Mouse (Mus musculus) kidney, adult 2 months (tissue): ENCODE measurements around the gene Crybb3.

Source experiments
- CTCF ChIP-seq: fragments of 200-500 bp; conservative IDR thresholded peaks from 2 replicates; pipeline ENCODE4 v1.5.1; 2011; ENCODE audit warnings: low read depth, mild to moderate bottlenecking, control low read depth, low read length, moderate library complexity, mixed read lengths; ENCODE audit not compliant: insufficient read depth, insufficient read length
- POLR2A ChIP-seq: fragments of 200-500 bp; IDR thresholded peaks from one replicate; pipeline ENCODE4 v1.6.1; 2011; ENCODE audit warnings: low read depth, low read length, control low read depth

- no peak for TF ChIP-seq POLR2A
- TF ChIP-seq CTCF = peak; percentile 98
Observed at GRCm38 (mm10) chr5:113054308-113054707, 27.1 kb downstream of the Crybb3 start.
